Mouse (Mus musculus): Measurements from ENCODE around the gene B4galnt4.

B4galnt4 gene

GRCm38 (mm10) chr7:141070058-141070862 is 9.4 kb downstream of the B4galnt4 start:
- peak; percentile 71 for DNase-seq (ENCODE audit: low spot score)

GRCm38 (mm10) chr7:141072017-141072745 is 11.3 kb downstream of the B4galnt4 start:
- DNase-seq (ENCODE audit: low spot score), result no peak

- DNase-seq (ENCODE audit: low spot score), result no peak
Measured at GRCm38 (mm10) chr7:141073782-141074181, 12.9 kb downstream of the B4galnt4 start.

GRCm38 (mm10) chr7:141077841-141078240 is 16.9 kb downstream of the B4galnt4 start, which contains the start of gene Pkp3:
Gene Pkp3 (plus strand): TSS chr7:141078218.
- no peak for DNase-seq (ENCODE audit: low spot score)

GRCm38 (mm10) chr7:141078876-141079275 is 18.0 kb downstream of the B4galnt4 start:
- DNase-seq (ENCODE audit: low spot score), result no peak

DNA sequence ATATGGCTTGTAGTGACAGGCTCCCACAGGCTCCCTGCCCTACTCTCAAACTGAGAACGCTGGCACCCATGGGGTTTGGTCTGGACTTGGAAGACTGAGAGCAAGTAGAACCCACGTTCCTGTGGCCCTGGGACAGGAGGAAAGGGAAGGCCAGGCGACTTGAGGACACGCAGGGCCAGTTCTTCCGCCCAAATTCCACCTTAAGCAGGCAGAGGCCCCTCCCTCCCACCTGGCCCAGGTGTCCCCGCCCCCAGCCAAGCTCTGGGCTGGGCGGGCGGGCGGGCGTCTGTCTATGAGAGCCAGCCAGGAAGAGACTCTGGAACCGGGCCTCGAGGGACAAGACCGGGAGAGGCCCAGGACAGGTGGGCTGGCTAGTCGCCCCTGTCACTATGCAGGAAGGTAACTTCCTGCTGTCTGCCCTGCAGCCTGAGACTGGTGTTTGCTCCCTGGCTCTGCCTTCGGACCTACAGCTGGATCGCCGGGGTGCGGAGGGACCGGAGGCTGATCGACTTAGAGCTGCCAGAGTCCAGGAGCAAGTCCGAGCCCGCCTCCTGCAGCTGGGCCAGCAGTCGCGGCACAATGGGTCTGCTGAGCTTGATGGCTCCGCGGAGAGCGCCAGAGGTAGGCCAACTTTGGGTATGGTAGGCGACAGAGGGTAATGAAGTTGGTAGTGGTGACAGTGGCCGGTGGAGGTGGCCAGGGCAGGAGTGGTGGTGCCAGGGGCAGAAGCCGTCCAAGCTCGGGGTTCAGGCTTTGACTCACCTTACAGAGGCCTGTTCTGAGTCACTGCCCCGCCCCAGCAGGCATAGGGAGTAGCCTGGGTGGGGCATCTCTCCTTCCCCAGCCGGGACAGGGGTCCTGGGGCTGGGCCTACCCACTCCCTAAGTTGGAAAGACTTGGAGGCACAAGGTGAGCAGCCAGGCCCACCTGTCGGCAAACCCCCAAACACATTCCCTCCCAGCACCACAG is 18.9 kb downstream of the B4galnt4 start:
- no peak for DNase-seq (ENCODE audit: low spot score)

GRCm38 (mm10) chr7:141087894-141088293 is 27.0 kb downstream of the B4galnt4 start:
- DNase-seq (ENCODE audit: low spot score), result no peak

DNA sequence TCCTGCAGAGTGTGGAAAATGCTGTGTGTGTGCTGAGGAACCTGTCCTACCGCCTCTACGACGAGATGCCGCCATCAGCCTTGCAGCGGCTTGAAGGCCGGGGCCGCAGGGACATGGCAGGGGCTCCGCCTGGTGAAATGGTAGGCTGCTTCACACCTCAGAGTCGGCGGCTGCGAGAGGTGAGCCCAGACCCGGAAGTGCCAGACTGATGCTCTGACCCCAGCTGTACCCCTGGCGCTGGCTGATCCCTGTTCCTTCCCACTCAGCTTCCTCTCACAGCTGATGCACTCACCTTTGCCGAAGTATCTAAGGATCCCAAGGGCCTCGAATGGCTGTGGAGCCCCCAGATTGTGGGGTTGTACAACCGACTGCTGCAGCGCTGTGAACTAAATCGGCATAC is 27.6 kb downstream of the B4galnt4 start:
- no peak for DNase-seq (ENCODE audit: low spot score)

DNA sequence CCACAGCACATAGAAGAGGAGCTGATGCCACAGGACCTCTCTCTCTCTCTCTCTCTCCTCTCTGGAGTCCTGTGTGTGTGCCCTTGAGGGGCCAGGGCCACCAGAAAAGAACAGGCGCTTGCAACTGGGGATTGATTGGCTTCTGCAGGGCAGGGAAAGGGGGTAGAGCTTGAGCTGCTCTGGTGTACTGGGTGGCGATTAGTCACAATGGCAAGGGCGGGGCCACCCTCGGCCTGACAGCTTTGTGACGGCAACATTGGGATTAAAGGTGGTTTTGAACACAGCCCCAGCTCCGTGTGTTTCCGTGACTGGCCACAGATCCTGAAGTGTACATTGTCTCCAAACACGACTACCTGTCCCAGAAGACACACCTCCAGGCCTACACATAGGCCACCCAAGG is 29.3 kb downstream of the B4galnt4 start:
- no peak for DNase-seq (ENCODE audit: low spot score)

DNA sequence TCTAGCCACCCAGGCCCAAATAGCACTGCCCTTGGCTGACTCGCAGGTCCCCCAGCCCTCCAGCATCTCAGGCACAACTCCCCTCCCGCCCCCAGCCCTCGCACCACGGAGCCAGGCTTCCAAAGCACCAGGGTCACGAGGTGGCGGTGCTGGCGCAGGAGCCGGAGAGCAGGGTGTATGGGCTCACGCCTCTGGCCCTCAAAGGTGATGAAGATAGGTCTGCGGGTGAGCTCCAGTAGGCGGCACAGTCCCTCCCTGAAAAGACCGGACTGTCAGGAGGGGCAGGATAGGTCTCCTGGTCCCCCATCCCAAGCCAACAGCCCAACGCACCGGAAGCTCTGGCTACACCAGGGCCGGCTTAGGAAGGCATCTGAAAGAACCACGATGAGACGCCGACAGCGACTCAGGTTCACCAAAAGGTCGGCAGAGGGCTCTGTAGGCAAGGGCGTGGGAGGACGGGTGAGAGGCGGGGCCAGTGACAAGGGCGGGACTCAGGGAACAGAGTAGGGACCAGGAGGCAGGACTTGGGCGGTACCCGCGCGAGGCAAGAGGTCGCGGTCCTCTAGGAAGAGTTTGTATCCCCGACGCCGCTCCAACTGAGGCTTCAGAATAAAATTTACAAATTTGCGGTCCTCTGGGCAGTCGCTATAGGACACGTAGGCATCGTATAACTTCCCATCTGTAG is 31.3 kb downstream of the B4galnt4 start:
- no peak for DNase-seq (ENCODE audit: low spot score)

DNA sequence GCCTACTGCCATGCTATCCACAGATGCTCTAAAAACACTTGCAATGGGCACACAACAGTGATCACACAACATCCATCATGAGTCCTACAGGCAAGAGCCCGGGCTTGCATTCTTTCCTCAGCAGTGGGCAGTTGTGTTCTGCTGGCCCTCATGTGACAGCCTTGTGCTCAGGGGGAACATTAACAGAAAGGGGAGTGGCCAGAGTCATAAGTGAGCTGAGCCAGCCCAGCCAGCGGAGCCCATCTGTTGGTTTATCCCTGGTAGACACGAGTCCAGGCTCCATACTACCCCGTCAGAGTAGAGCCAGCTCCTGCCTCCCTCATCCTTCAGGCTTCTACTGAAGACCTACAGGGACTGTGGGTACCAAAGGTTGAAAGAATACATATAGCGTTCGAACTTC is 33.0 kb downstream of the B4galnt4 start:
- no peak for DNase-seq (ENCODE audit: low spot score)

DNA sequence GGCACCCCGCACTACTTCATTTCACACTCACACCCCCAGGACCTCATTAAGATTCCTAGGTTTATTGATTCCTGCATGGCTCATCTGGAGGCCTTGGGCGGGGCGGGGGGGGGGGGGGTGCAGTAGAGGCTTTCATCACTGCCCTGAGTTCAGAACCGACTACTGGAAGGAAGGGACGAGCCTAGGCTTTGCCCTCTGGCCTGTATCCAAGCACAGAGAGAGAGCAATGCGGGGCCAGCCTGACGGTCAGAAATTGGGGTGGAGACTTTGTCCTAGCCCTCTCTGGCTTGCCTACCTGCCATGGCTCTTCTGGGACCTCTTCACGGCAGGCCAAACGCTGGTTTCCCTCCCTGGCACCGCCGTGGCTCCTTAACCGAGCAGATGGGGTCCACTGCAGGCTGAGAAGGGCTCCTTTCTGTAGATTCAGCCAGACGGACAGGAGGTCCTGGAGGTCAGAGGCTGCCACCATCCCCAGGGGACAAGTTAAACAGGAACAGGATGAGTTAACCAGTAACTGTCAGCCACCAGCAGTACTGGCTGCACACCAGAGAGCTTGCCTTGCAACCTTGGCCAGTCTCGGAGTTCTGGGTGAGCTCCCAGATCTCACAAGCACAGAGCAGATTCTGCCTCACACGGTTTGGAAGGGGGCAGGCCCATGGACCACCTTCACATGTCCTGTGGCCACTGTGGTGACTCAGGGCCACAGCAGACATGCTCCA is 33.7 kb downstream of the B4galnt4 start:
- no peak for DNase-seq (ENCODE audit: low spot score)

DNA sequence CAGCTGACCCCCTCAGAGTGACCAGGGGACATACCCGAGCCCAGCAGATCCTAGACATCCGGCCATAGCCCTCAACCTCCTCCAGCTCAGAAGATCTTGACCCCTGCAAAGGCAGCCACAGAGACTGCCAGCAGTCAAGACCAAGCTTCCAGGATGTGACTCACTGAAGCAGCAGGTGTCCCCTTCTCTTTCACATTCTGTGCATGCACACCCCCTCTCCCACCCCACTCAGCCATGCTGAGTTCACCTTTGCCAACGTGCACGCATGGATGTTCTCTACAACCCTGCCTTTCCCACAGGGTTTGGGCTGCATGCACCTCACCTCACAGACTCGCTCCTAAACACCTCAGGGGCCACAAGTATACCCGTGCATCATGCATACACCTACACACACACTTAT is 35.1 kb downstream of the B4galnt4 start:
- no peak for DNase-seq (ENCODE audit: low spot score)

DNA sequence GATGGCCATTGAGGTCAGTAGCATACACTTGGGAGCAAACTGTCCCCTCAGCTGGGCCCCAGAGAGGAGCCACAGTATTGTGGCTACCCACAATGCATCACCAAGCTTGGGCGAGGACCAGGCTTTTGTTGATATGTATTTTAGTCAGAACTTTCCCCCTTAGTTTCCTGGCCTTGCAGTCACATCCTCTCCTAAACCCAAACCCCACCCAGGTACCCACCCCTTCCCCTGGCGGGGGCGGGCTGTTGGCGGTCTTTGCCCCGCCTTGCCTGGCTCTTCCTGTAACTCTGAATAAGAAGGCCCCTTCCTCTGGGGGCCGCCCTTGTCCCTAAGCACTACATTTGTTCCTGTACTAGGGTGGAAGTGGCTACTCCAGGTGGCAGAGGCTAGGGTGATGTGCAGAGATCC is 35.7 kb downstream of the B4galnt4 start:
- no peak for DNase-seq (ENCODE audit: low spot score)

GRCm38 (mm10) chr7:141097177-141097576 is 36.3 kb downstream of the B4galnt4 start:
- no peak for DNase-seq (ENCODE audit: low spot score)

GRCm38 (mm10) chr7:141099911-141100691 is 39.2 kb downstream of the B4galnt4 start, which contains the start of gene Sigirr:
Gene Sigirr (minus strand): TSS chr7:141100572.
- DNase-seq (ENCODE audit: low spot score), result no peak

DNA sequence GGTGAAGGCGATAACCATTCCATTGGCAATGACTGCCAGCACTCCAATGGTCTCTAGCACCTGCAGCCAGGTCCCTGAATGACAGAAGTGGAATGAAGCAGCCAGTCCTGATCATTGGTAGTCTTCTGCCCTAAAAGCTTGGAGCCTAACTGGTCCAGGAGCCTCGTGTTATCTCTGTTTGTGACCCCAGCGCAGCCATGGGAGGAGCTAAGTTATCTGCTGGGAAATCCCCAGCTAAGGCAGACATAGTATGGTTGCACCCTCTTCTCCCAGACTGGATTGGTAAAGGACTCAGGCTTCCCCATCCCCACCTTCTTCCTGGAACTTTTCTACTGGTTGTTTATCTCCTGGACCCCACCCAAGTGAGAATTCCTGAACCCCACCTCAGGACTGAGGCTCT is 42.3 kb downstream of the B4galnt4 start:
- no peak for DNase-seq (ENCODE audit: low spot score)

DNA sequence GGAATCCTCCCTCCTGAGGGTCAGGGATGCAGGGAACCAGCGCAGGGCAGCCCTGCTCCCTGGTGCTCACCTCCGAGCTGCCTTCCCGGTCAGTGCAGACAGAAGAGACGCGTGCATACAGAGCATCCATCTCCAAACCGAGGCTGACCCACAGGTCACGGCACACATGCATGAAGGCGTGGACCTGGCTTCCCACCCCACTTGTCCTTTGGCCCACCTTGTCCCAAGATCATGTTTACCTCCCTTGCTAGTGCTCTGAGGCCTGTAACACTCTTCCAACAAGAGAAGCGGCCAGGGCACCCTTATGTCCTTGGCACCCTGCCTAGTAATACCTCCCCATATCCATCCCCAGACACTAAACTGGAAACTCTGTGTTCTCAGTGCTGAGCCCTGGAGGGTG is 55.0 kb downstream of the B4galnt4 start:
- DNase-seq (ENCODE audit: low spot score), result no peak

- no peak for DNase-seq (ENCODE audit: low spot score)
Measured at GRCm38 (mm10) chr7:141117636-141118035, 56.7 kb downstream of the B4galnt4 start, which contains the start of gene Ano9. Gene Ano9 (minus strand): TSS chr7:141117806.

DNA sequence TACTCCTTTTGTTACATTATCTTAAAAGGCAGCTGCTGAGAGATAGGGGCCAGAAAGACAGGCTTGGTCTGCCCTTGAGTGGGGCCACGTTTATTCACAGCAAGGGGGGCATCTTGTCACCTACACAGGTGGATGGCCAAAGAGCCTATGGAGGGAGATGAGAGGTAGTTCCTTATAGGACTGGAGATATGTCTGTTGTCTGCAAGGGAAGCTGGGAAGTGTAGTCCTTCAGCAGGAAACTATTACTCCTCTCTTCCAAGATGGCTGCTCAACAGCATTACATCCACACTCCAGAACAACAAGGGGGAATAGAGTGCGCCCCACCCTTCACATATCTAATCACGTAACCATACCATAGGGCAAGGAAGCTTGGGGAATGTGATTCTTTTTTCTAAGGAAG is 58.6 kb downstream of the B4galnt4 start:
- no peak for DNase-seq (ENCODE audit: low spot score)

All from adipocyte (in vitro differentiated cells).